Mouse (Mus musculus): ENCODE data around the gene Nr1h2. TPM values are rescaled to one million over a fixed set of nuclear protein-coding genes. Genes with fewer than 3 reads are reported as not detected.

Nr1h2 gene
- total and polyA plus RNA-seq, 2 experiments from 2014 or later = 50.5 to 76.4 TPM

- peak; percentile 46; the same call in 1 of the 2 replicates for ATAC-seq
- Histone ChIP-seq H3K27ac (peak overlapping the region; percentile 64; the same call in 1 of the 2 replicates), H3K4me3 (ENCODE audit: low read length) (peak overlapping the region; percentile 40), H3K9me3 (ENCODE audit: low read length) (no peaks in the 10 kb centered on the region), H3K36me3 (ENCODE audit: insufficient read depth, low read length) (no peaks in the 10 kb centered on the region), H3K27me3 (ENCODE audit: insufficient read depth, low read length) (no peaks in the 10 kb centered on the region), H3K4me1 (ENCODE audit: insufficient read depth, low read length) (peaks cover 25% of the 10 kb centered on the region), H3K9ac (replicated peaks; ENCODE audit: low read length) (peak overlapping the region; percentile 39; the same call in 1 of the 2 replicates), H3K4me2 (ENCODE audit: low read depth, low read length) (peak overlapping the region; percentile 89)
- 1% methylated on average over 18 of the region's 18 CpGs for WGBS
- peak; percentile 92 for DNase-seq (ENCODE audit: low spot score)
- TF ChIP-seq CTCF (IDR thresholded peaks at IDR 0.05; ENCODE audit: low read depth) = no peak
These were observed 33.2 kb upstream of the Nr1h2 start for GRCm38 (mm10) chr7:44586930-44587329.

GRCm38 (mm10) chr7:44586518-44586917 lies 32.8 kb upstream of the Nr1h2 start:
- no peaks in the 10 kb centered on the region for H3K9me3 ChIP-seq (ENCODE audit: low read length)
- no peaks in the 10 kb centered on the region for H3K36me3 ChIP-seq (ENCODE audit: insufficient read depth, low read length)
- no peaks in the 10 kb centered on the region for H3K27me3 ChIP-seq (ENCODE audit: insufficient read depth, low read length)
- no peak for ATAC-seq
- peak overlapping the region; percentile 64; the same call in 1 of the 2 replicates for H3K27ac ChIP-seq
- TF ChIP-seq CTCF (IDR thresholded peaks at IDR 0.05; ENCODE audit: low read depth) = no peak
- H3K4me3 ChIP-seq (ENCODE audit: low read length) = peak overlapping the region; percentile 40
- H3K9ac ChIP-seq (replicated peaks; ENCODE audit: low read length) = peak overlapping the region; percentile 39; the same call in 1 of the 2 replicates
- peaks cover 21% of the 10 kb centered on the region for H3K4me1 ChIP-seq (ENCODE audit: insufficient read depth, low read length)
- peak; percentile 80 for DNase-seq (ENCODE audit: low spot score)
- 11% methylated on average over 19 of the region's 19 CpGs for WGBS
- peak overlapping the region; percentile 89 for H3K4me2 ChIP-seq (ENCODE audit: low read depth, low read length)

- DNase-seq (ENCODE audit: low spot score) (no peak), ATAC-seq (no peak)
- no peak overlapping the region for H3K4me2 ChIP-seq (ENCODE audit: low read depth, low read length)
- no peaks in the 10 kb centered on the region for H3K36me3 ChIP-seq (ENCODE audit: insufficient read depth, low read length)
- no peak overlapping the region for H3K9ac ChIP-seq (replicated peaks; ENCODE audit: low read length)
- no peak for TF ChIP-seq CTCF (IDR thresholded peaks at IDR 0.05; ENCODE audit: low read depth)
- no peaks in the 10 kb centered on the region for H3K9me3 ChIP-seq (ENCODE audit: low read length)
- WGBS = 96% methylated on average over 6 of the region's 6 CpGs
- no peaks in the 10 kb centered on the region for H3K27me3 ChIP-seq (ENCODE audit: insufficient read depth, low read length)
- no peak overlapping the region for H3K4me3 ChIP-seq (ENCODE audit: low read length)
- H3K4me1 ChIP-seq (ENCODE audit: insufficient read depth, low read length) = peaks cover 17% of the 10 kb centered on the region
- no peak overlapping the region for H3K27ac ChIP-seq
These were observed 31.9 kb upstream of the Nr1h2 start for GRCm38 (mm10) chr7:44585606-44586005.

- H3K27ac ChIP-seq = no peak overlapping the region
- ATAC-seq = no peak
- no peak for TF ChIP-seq CTCF (IDR thresholded peaks at IDR 0.05; ENCODE audit: low read depth)
- no peak overlapping the region for H3K4me3 ChIP-seq (ENCODE audit: low read length)
- no peaks in the 10 kb centered on the region for H3K36me3 ChIP-seq (ENCODE audit: insufficient read depth, low read length)
- H3K27me3 ChIP-seq (ENCODE audit: insufficient read depth, low read length) = no peaks in the 10 kb centered on the region
- 88% methylated on average over 6 of the region's 6 CpGs for WGBS
- no peak for DNase-seq (ENCODE audit: low spot score)
- no peaks in the 10 kb centered on the region for H3K9me3 ChIP-seq (ENCODE audit: low read length)
- H3K9ac ChIP-seq (replicated peaks; ENCODE audit: low read length) = no peak overlapping the region
- peaks cover 17% of the 10 kb centered on the region for H3K4me1 ChIP-seq (ENCODE audit: insufficient read depth, low read length)
- no peak overlapping the region for H3K4me2 ChIP-seq (ENCODE audit: low read depth, low read length)
These were observed 31.2 kb upstream of the Nr1h2 start for GRCm38 (mm10) chr7:44584921-44585320.

- no peak overlapping the region for H3K27ac ChIP-seq
- no peaks in the 10 kb centered on the region for H3K36me3 ChIP-seq (ENCODE audit: insufficient read depth, low read length)
- H3K4me3 ChIP-seq (ENCODE audit: low read length) = no peak overlapping the region
- H3K27me3 ChIP-seq (ENCODE audit: insufficient read depth, low read length) = no peaks in the 10 kb centered on the region
- H3K4me1 ChIP-seq (ENCODE audit: insufficient read depth, low read length) = peaks cover 14% of the 10 kb centered on the region
- H3K9me3 ChIP-seq (ENCODE audit: low read length) = no peaks in the 10 kb centered on the region
- H3K4me2 ChIP-seq (ENCODE audit: low read depth, low read length) = no peak overlapping the region
- WGBS = 77% methylated on average over 4 of the region's 4 CpGs
- ATAC-seq (no peak), DNase-seq (ENCODE audit: low spot score) (no peak)
- no peak overlapping the region for H3K9ac ChIP-seq (replicated peaks; ENCODE audit: low read length)
- TF ChIP-seq CTCF (IDR thresholded peaks at IDR 0.05; ENCODE audit: low read depth) = no peak
These were observed 30.6 kb upstream of the Nr1h2 start for GRCm38 (mm10) chr7:44584265-44584804.

- H3K9ac ChIP-seq (replicated peaks; ENCODE audit: low read length) = no peak overlapping the region
These were observed 29.4 kb upstream of the Nr1h2 start for GRCm38 (mm10) chr7:44583146-44583545.

GRCm38 (mm10) chr7:44582709-44583108 lies 29.0 kb upstream of the Nr1h2 start:
- no peak for DNase-seq (ENCODE audit: low spot score)
- 86% methylated on average over 5 of the region's 5 CpGs for WGBS
- H3K27me3 ChIP-seq (ENCODE audit: insufficient read depth, low read length) = no peaks in the 10 kb centered on the region
- no peak overlapping the region for H3K27ac ChIP-seq
- H3K9ac ChIP-seq (replicated peaks; ENCODE audit: low read length) = no peak overlapping the region
- H3K9me3 ChIP-seq (ENCODE audit: low read length) = no peaks in the 10 kb centered on the region
- H3K4me2 ChIP-seq (ENCODE audit: low read depth, low read length) = no peak overlapping the region
- no peak for TF ChIP-seq CTCF (IDR thresholded peaks at IDR 0.05; ENCODE audit: low read depth)
- ATAC-seq = no peak
- no peaks in the 10 kb centered on the region for H3K36me3 ChIP-seq (ENCODE audit: insufficient read depth, low read length)
- peaks cover 6% of the 10 kb centered on the region for H3K4me1 ChIP-seq (ENCODE audit: insufficient read depth, low read length)
- no peak overlapping the region for H3K4me3 ChIP-seq (ENCODE audit: low read length)

More at GRCm38 (mm10) chr7:44583146-44583545, 29.4 kb upstream of the Nr1h2 start:
- Histone ChIP-seq H3K36me3 (ENCODE audit: insufficient read depth, low read length) (no peaks in the 10 kb centered on the region), H3K4me3 (ENCODE audit: low read length) (no peak overlapping the region), H3K4me2 (ENCODE audit: low read depth, low read length) (no peak overlapping the region), H3K27me3 (ENCODE audit: insufficient read depth, low read length) (no peaks in the 10 kb centered on the region), H3K9me3 (ENCODE audit: low read length) (no peaks in the 10 kb centered on the region), H3K4me1 (ENCODE audit: insufficient read depth, low read length) (peaks cover 11% of the 10 kb centered on the region), H3K27ac (no peak overlapping the region)
- WGBS = 89% methylated on average over 1 of the region's 1 CpGs
- ATAC-seq (no peak), DNase-seq (ENCODE audit: low spot score) (no peak)
- TF ChIP-seq CTCF (IDR thresholded peaks at IDR 0.05; ENCODE audit: low read depth) = no peak

All from hindbrain, postnatal 0 days (tissue).